Mouse (Mus musculus) gastrocnemius, adult 18-20 months (tissue): ENCODE measurements around the gene Ccdc146. TPM values are rescaled to one million over a fixed set of nuclear protein-coding genes. Genes with fewer than 3 reads are reported as not detected.

Experiments used
- DNase-seq: peaks from one replicate; pipeline ENCODE4 v3.0.0; 2021; ENCODE audit warnings: low spot score
- total RNA-seq, 2 experiments: library from RNA; stranded (reverse); gene quantifications; 2 replicates each; pipeline ENCODE4 v1.2.3; 2021

The Ccdc146 gene
- total RNA-seq, 2 experiments from 2014 or later = 3.5 to 4.8 TPM

DNA sequence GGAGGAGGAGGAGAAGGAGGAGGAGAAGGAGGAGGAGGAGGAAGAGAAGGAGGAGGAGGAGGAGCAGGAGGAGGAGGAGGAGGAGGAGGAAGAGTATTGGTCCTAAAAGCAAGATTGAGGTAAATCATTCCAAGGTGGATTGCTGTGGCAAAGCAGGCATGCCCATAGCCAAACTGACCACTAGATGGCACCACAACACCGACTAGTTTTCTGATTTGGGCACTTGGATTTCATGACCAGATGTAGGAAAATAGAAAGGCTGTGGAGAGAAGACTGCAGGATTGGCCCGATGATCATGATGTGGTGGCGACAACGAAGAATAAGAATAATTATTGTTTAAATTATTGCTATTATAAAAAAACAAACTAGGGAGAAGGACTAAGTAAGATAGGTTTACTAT is 159.4 kb downstream of the Ccdc146 start:
- peak; percentile 89 for DNase-seq

- no peak for DNase-seq
These were observed 160.0 kb downstream of the Ccdc146 start for GRCm38 (mm10) chr5:21264352-21265021.

DNA sequence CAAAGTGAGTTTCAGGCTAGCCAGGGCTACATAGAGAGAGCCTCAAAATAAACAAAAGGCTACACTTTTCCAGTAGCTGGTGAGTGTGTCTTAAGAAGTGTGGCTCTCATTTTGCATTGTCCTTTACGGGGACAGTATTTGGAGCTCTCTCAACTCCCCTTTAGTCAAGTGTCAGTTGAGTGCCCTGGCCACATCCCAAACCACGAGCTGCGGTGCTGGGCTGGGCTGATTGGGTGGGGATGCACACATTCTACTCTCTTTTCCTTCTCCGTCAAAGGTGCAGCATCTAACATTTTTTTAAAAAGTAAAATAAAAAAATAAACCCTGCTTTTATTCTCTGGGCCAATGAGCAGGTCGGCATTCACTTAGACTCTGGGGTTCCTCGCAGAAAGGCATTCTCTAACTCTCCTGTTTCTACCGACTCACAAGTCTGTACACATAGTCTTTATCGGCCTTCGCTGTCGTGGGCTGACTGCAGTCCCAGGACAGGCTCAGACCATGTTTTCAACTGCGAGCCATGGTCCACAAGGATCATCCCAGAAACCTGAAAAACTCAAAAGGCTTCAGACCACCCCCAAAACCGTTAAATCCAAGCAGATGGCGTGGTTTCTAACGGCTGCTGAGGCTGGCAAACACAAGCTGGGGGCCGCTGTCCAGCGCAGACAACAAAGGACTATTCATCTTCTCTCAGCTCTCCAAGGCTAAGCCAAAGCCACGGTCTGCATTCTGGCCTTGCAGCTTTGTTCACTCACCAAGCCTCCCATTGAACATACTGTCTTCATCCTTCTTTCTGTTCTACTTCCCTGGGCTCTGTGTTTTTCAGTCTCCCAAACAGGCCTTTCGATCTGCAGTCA is 161.0 kb downstream of the Ccdc146 start:
- DNase-seq = no peak

DNA sequence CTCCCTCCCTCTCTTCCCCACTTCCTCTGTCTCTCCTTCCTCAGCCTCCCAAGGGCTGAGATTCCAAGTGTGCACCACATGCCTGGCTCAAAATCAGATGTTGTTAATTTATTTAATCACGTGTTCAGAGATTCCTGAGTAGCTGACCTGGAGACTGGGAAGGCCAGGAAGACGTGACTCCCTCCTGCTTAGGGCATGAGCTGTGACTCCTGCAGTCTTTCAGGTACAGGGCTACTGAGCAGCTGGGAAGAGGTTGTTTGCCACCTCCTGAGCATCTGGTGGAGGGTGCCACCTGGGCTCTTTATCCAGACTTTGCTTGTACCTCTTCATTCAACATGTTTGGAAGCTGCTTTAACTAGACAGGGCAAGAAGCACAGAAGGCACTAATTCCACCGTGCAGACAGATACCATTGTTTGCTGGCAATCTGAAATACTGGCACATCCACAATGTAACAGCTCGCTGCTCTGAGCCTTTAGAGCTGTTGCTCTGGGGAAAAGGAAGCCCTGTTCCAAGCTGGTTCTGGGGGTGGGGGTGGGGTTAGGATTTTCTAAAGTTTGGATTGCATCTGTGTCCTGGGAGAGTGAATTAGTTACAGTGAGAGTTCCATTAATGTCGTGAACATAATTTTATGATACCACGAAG is 163.2 kb downstream of the Ccdc146 start:
- no peak for DNase-seq

GRCm38 (mm10) chr5:21260746-21261145 is 163.7 kb downstream of the Ccdc146 start:
- DNase-seq = no peak

GRCm38 (mm10) chr5:21257806-21258205 is 166.7 kb downstream of the Ccdc146 start:
- DNase-seq = no peak

GRCm38 (mm10) chr5:21257126-21257525 is 167.4 kb downstream of the Ccdc146 start:
- no peak for DNase-seq

DNA sequence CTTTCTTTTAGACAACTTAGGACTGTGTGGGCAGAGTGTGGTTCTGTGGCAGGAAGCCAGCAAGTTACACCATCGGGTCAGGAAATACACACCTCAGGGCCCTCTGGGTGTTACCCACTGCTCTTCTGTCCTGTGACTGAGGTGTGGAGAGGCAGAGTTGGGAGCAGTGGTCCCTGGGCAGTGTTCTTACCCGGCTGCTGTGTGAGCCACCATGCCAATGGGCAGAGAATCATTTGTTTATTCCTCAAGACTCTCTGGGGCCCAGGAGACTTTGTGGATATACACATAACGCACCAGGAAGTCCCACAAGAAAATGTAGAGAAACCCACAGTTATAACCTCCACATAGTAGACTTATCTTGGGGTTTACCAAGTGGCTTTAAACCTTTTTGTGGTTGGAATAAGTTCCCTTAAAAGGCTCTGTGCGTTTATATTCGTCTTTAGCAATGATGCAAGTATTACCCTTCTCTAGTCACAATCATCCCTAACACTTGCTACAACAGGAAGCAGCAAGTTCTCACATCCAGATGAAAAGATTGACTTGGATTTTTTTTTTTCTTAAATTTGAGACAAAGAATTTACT is 168.8 kb downstream of the Ccdc146 start:
- DNase-seq = no peak

DNA sequence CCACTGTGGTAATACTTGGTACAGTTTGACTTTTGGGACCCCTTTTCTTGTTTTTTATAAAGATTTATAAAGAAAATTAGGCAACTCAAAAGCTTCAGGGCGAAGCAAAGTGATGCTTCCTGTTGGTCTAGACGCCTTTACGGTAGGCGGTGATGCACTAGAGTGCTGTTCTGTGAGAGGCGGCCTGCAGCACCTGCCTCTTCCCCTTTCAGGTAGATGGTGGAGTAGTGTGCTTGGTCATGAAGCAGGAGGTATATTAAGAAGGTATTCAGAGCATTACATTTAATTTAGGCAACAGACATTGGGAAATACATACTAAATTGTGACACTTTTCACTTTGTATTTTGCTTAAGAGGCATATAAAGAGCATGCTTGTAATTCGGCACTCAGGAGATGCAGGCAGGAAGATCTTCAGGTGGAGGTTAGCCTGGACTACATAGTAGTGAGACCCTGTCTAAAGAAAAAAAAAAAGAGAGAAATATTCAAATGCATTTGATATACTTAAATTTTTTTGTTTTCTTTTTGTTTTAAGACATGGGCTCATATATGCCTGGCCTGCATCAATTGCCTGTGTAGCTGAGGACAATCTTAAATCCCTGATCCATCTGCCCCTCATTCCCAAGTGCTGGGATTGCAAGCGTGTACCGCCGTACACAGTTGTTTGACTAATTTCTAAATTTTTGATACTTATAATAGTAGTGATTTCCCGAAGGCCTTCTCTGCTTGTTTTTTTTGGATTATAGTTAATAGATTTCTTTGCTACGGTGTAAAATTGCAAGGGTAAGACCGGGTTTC is 169.5 kb downstream of the Ccdc146 start:
- DNase-seq = no peak

DNA sequence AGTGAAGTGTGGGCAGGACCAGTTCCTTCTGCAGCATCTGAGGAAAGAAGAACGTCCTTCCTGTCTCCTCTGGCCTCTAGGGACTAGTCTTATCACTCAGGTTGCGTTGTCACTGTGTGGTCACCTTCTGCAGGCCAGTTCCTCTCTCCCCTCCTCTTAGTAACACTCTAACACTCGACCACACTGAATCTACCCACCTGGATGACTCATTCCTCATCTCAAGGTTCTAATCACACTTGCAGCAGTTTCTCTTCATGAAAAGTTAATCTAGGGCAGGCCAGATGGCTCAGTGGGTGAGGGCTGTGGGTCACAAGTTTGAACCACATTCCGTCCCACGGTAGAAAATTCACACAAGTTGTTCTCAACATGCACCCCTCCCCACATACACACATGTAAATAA is 175.6 kb downstream of the Ccdc146 start:
- DNase-seq = no peak

DNA sequence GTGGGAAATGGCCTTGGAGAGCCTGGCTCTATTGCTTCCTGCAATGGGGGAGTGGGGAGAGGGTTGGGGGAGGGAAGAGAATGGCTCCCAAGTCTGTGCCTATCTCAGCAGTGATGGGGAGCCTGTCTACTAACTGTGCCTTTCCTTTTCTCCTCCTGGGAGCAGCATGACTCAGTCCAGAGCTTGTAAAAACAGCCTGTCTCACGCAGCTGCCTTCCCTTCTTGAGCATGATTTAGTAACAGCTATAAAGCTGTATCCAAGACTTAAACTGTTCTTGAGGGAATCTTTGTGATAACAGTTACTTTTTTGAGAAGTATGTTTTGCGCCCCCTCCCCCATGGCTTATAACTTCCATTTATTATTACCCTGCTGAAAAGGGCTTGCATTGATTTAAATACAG is 176.6 kb downstream of the Ccdc146 start:
- DNase-seq = no peak

- no peak for DNase-seq
These were observed 177.7 kb downstream of the Ccdc146 start for GRCm38 (mm10) chr5:21246794-21247193.

GRCm38 (mm10) chr5:21245241-21245640 is 179.2 kb downstream of the Ccdc146 start:
- no peak for DNase-seq

DNA sequence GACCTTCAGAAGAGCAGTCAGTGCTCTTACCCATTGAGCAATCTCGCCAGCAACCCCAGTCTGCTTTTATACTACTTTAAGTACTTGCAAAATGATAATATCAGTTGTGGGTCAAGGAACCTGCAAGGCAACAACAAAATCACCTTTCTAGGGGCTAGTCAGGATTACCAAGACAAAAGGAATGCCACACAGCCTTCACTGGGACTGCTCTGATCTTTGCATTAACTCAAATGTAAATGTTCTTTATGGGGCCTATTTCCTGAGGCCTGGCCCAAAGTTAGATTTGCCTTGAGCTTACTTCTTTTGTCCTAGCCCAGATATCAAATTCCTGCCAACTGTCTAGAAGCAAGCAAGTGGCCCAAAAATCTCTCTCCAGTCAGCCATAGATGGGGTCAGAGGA is 179.9 kb downstream of the Ccdc146 start:
- DNase-seq = no peak

Other genes starting within 250 kb of the Ccdc146 start
- 1 to 10 TPM in 1 of 2 experiments, under 1 TPM in 1; 0.74 to 1.1 TPM for gene Gsap, start 238.4 kb downstream of the Ccdc146 start, total RNA-seq
- 1 to 10 TPM; 4.0 to 4.8 TPM for gene Fgl2, start 52.0 kb downstream of the Ccdc146 start, total RNA-seq
- 10 to 100 TPM in 1 of 2 experiments, 1 to 10 TPM in 1; 8.8 to 10.7 TPM for gene Fam185a, start 281 bp upstream of the Ccdc146 start, total RNA-seq
- 1 to 10 TPM; 1.2 to 1.3 TPM for gene Lrrc17, start 118.9 kb upstream of the Ccdc146 start, total RNA-seq
- gene Fbxl13, start 221.0 kb upstream of the Ccdc146 start, total RNA-seq = not detected
- gene Armc10, start 221.1 kb upstream of the Ccdc146 start, total RNA-seq = 1 to 10 TPM; 4.4 to 4.7 TPM